Mouse (Mus musculus) hindbrain, postnatal 0 days (tissue): Measurements from ENCODE around the gene Bptf. TPM values are rescaled to one million over a fixed set of nuclear protein-coding genes. Genes with fewer than 3 reads are reported as not detected.
A peak's percentile ranks its signal among the peaks of the same experiment; 100 is the strongest.
"Not testable (repeated sequence)": the region's sequence is repeated elsewhere in the genome, so short reads cannot be mapped to it uniquely, and the experiment has no call there.

Source experiments
- ATAC-seq: fragments of 200-750 bp; cut with Nextera tagmentation; 2 replicates; pipeline ENCODE4 v1.8.0; 2017; ENCODE audit warnings: mild to moderate bottlenecking, moderate TSS enrichment, moderate library complexity
- DNase-seq: peaks from one replicate; pipeline ENCODE4 v3.0.0-alpha.2; 2015; ENCODE audit warnings: low spot score
- H3K27ac ChIP-seq: fragments of 300-500 bp; sonication (generic); 2 replicates; pipeline ENCODE4 v1.5.1; 2014; ENCODE audit warnings: mild to moderate bottlenecking
- H3K27me3 ChIP-seq: fragments of 300-500 bp; sonication (generic); 2 replicates; pipeline ENCODE4 v1.6.1; 2014; ENCODE audit warnings: low read length, mixed read lengths; ENCODE audit not compliant: insufficient read depth
- H3K36me3 ChIP-seq: fragments of 300-500 bp; sonication (generic); 2 replicates; pipeline ENCODE4 v1.6.1; 2014; ENCODE audit warnings: low read length, mixed read lengths; ENCODE audit not compliant: insufficient read depth
- H3K4me1 ChIP-seq: fragments of 300-500 bp; sonication (generic); 2 replicates; pipeline ENCODE4 v1.6.1; 2014; ENCODE audit warnings: antibody characterized with exemption, low read length, mixed read lengths; ENCODE audit not compliant: insufficient read depth
- H3K4me2 ChIP-seq: fragments of 300-500 bp; sonication (generic); 2 replicates; pipeline ENCODE4 v1.6.1; 2014; ENCODE audit warnings: low read depth, mild to moderate bottlenecking, low read length, moderate library complexity, mixed read lengths
- H3K4me3 ChIP-seq: fragments of 300-500 bp; sonication (generic); 2 replicates; pipeline ENCODE4 v1.5.1; 2014; ENCODE audit warnings: low read length
- H3K9ac ChIP-seq: fragments of 300-500 bp; sonication (generic); replicated peaks from 2 replicates; pipeline ENCODE4 v1.6.1; 2014; ENCODE audit warnings: mild to moderate bottlenecking, low read length, moderate library complexity, mixed read lengths
- H3K9me3 ChIP-seq: fragments of 300-500 bp; sonication (generic); 2 replicates; pipeline ENCODE4 v1.6.1; 2016; ENCODE audit warnings: low read length, mixed read lengths
- CTCF ChIP-seq: IDR thresholded peaks from 2 replicates; pipeline ENCODE4 v1.5.1; 2016; ENCODE audit warnings: antibody characterized with exemption, control low read depth, low read depth
- WGBS: fragments of 180-500 bp; shearing (Covaris S2); extraction: QIAGEN DNeasy Blood & Tissue Kit; methylation state at CpG from one replicate; pipeline ENCODE4 v1.1.7; 2014; 5-methylcytosine and 5-hydroxymethylcytosine counted together
- polyA plus RNA-seq: library from polyadenylated mRNA; unstranded; fragments of >200 nt; fragmentation: Nextera tagmentation; extraction: Ambion mirVana; gene quantifications from 2 replicates; pipeline ENCODE4 v1.2.1, GENCODE M21; 2015
- total RNA-seq: library from RNA; depleted of rRNA; stranded (reverse); fragments of >200 nt; gene quantifications from 2 replicates; pipeline ENCODE4 v1.2.3, GENCODE M21; 2014

Gene Bptf
- total and polyA plus RNA-seq, 2 experiments from 2014 or later = 19.7 to 42.1 TPM

DNA sequence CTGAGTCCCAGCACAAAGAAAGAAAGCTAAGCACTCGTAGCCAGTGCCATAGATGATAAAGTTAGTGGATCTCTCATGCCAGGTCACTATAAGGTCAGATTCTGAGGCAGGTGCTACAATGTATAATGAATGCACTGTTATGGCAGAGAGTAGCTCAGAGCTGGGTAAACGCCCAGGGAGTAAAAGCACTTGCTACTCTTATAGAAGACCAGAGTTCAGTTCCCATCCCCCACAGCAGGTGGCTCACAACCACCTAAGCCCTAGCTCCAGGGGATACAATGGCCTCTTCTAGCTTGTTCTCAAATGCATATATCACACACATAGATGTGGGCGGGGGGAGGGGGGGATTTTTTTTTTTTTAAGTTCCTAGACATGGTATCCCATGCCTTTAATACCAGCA lies 3.8 kb upstream of the Bptf start:
- DNase-seq (no peak), ATAC-seq (no peak)
- no peak for TF ChIP-seq CTCF
- 60% methylated on average over 3 of the region's 3 CpGs for WGBS
- Histone ChIP-seq H3K27me3 (no peaks in the 10 kb centered on the region), H3K4me2 (no peak overlapping the region), H3K27ac (no peak overlapping the region), H3K36me3 (no peaks in the 10 kb centered on the region), H3K4me3 (no peak overlapping the region), H3K9me3 (no peaks in the 10 kb centered on the region), H3K9ac (no peak overlapping the region), H3K4me1 (no peaks in the 10 kb centered on the region)

DNA sequence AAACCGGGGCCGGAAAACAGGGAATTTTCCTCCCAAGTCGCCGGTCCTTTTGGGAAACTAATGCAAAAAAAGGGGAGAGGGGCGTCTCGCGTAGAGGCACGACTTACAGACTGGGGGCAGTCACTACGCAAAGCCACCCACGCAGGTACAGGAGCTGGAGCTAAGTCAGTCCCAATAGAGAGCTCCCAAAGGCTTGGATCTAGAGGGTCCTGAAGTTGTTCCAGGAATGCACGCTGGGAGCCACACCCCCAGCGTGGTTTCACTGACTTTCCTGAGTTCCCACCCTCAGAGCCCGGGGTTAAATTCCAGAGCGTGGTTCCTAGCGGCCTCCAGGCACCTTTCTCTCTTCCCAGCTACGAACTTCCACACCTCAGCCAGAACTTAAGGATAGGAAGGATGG lies 499 bp upstream of the Bptf start:
- TF ChIP-seq CTCF = peak; percentile 21; the same call in 1 of the 2 replicates
- no peak for DNase-seq
- peak overlapping the region; percentile 95 for H3K4me2 ChIP-seq
- ATAC-seq = peak; percentile 52
- H3K36me3 ChIP-seq = no peaks in the 10 kb centered on the region
- no peaks in the 10 kb centered on the region for H3K4me1 ChIP-seq
- WGBS = under 1% methylated on average over 16 of the region's 16 CpGs
- peak overlapping the region; percentile 96; the same call in 1 of the 2 replicates for H3K27ac ChIP-seq
- no peaks in the 10 kb centered on the region for H3K27me3 ChIP-seq
- no peaks in the 10 kb centered on the region for H3K9me3 ChIP-seq
- H3K9ac ChIP-seq = peak overlapping the region; percentile 97
- H3K4me3 ChIP-seq = peak overlapping the region; percentile 97

DNA sequence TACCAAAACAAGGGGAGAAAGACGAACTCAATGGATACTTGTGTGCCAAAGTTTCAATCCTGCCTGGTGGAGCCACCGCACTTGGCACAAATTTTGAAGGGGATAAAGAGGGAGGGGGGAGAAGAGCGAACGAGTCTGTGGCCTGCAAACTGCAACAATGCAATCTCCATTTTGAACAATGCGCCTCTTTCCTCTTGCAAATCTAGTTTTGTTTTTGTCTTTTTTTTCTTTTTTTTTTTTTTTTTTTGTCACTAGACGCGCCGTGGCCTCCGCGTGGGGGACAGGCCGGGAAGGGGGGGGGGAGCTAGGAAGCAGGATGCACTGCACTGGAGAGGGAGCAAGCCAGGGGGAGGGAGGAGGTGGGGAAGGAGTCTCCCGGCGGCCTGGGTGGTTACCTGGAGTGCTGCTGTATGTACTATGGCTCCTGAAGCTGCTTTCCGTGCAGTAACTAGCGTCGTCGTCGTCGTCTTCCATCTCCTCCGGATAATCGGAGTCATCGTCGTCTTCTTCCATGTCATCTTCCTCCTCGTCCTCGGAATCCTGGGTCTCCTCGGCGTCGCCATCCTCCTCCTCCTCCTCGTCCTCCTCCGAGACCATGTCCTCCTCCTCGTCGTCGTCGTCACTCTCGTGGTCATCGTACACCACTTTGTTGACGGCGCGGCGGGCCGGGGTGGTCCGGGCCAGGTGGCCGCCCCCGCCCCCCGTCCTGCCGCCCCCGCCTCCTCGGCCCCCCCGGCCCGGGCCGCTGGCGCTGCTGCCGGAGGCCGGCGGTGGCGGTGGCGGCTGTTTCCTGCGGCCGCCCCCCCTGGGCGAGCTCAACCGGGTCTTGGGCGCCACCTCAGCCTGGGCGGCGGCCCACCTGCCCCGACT lies 813 bp downstream of the Bptf start:
- Histone ChIP-seq H3K4me3 (peak overlapping the region; percentile 97), H3K4me2 (peak overlapping the region; percentile 95), H3K27me3 (no peaks in the 10 kb centered on the region), H3K9me3 (no peaks in the 10 kb centered on the region), H3K9ac (peak overlapping the region; percentile 97), H3K27ac (peak overlapping the region; percentile 96), H3K36me3 (no peaks in the 10 kb centered on the region), H3K4me1 (no peaks in the 10 kb centered on the region)
- under 1% methylated on average over 43 of the region's 65 CpGs for WGBS
- DNase-seq = peak; percentile 60
- TF ChIP-seq CTCF = no peak
- peak; percentile 55; the same call in 1 of the 2 replicates for ATAC-seq

DNA sequence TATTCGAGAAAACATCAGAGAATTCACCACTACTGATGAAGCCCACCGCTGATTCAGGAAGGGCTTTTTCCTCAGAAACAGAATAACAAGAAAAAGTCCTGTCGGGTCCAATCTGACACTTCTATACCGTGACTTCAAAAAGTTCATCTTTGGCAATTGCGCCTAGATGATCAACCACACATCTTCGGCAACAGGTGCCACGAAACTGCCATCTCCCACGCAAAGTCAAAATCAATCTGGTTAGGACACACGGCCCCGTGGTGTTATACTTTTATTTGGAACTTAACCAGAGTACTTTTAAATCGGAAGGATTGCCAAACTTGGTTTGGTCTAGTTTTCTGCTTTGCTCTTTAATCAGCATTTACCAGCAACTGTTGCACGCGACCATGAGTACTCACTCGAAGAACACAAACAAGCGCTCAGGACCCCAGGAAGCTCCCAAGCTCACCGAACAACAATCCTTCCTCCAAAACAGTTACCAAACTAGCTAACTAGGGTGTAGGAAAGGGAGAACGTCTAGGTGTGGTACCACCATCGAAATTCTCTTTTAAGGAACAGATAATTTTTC lies 1.6 kb downstream of the Bptf start:
- WGBS = 1% methylated on average over 18 of the region's 18 CpGs
- H3K4me2 ChIP-seq = peak overlapping the region; percentile 95
- ATAC-seq (no peak), DNase-seq (peak; percentile 18)
- no peaks in the 10 kb centered on the region for H3K9me3 ChIP-seq
- peak overlapping the region; percentile 97 for H3K4me3 ChIP-seq
- no peaks in the 10 kb centered on the region for H3K4me1 ChIP-seq
- H3K36me3 ChIP-seq = no peaks in the 10 kb centered on the region
- H3K27me3 ChIP-seq = no peaks in the 10 kb centered on the region
- H3K9ac ChIP-seq = peak overlapping the region; percentile 97
- peak overlapping the region; percentile 96; the same call in 1 of the 2 replicates for H3K27ac ChIP-seq
- TF ChIP-seq CTCF = no peak

DNA sequence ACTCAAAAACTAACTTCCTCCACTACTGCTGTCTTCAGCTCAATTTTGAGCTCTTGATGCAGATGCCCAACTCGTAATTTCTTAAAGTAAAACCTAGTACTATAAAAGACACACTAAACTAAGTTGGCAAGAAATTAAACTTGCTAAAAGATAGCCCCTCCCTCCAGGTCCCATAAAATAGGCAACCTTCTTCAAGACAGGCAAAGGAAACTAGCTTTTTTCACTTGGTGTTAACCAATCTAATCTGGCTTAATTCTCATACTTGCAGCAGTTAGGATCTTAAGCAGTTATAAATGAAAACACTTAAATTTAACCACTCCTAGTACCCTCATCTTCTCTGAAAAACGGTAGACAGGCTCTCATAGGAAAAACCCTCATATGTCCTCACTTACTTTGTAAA lies 2.3 kb downstream of the Bptf start:
- WGBS = 13% methylated on average over 2 of the region's 2 CpGs

DNA sequence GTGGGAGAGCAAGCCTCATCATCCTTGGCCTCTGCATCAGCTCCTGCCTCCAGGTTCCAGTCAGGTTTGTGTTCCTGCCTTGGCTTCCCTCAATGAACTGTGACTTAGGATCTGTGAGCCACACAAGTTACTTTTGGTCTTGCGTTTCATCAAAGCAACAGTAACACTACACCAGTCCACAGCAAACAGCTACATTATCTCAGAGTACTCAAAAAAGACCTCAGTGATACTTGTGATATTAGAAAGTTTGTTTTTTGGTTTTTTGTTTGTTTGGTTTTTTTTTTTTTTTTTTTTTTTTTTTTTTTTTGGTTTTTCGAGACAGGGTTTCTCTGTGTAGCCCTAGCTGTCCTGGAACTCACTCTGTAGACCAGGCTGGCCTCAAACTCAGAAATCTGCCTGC lies 5.2 kb downstream of the Bptf start:
- not testable (repeated sequence) for H3K36me3 ChIP-seq, H3K9ac ChIP-seq, H3K27me3 ChIP-seq, H3K4me3 ChIP-seq, H3K27ac ChIP-seq, ATAC-seq, H3K9me3 ChIP-seq, DNase-seq, H3K4me2 ChIP-seq, H3K4me1 ChIP-seq
- WGBS = 100% methylated on average over 1 of the region's 2 CpGs

More for the DNA sequence above, 2.3 kb downstream of the Bptf start:
- Histone ChIP-seq H3K27ac (no peak overlapping the region), H3K9me3 (no peaks in the 10 kb centered on the region), H3K4me3 (peak overlapping the region; percentile 97), H3K36me3 (no peaks in the 10 kb centered on the region), H3K9ac (0 out of 2 replicates have a peak overlapping the region, but pooled peaks have one; percentile 97), H3K4me1 (no peaks in the 10 kb centered on the region), H3K27me3 (no peaks in the 10 kb centered on the region), H3K4me2 (peak overlapping the region; percentile 95)
- no peak for DNase-seq
- TF ChIP-seq CTCF = no peak
- no peak for ATAC-seq

DNA sequence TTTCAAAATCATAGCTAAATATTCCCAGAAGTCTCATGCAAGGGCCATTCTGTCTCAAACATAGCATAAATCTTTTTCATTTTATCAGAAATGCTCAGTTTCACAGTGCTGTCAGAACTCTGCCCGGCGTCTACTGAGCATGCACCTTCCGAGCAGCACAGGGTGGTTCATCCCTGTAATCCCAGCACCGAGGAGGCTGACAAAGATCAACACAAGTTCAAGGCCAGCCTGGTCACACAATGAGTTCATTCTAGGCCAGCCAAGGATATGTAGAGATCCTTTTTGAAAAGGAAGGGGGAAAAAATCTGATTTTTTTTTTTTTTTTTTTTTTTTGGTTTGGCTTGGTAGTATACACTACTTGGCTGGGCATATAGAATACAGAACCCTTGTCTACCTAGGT lies 6.9 kb downstream of the Bptf start:
- Histone ChIP-seq H3K27me3 (no peaks in the 10 kb centered on the region), H3K9me3 (no peaks in the 10 kb centered on the region), H3K27ac (peak overlapping the region; percentile 32; the same call in 1 of the 2 replicates), H3K9ac (no peak overlapping the region), H3K36me3 (no peaks in the 10 kb centered on the region), H3K4me3 (no peak overlapping the region), H3K4me2 (0 out of 2 replicates have a peak overlapping the region, but pooled peaks have one; percentile 21), H3K4me1 (peaks cover 10% of the 10 kb centered on the region)
- TF ChIP-seq CTCF = no peak
- no peak for DNase-seq
- WGBS = 83% methylated on average over 4 of the region's 4 CpGs
- no peak for ATAC-seq
